ENCODE assay signal across 36 mouse cellular contexts in genomic region chr16:91280516-91280915, GRCm38 (mm10). TPM values are rescaled to one million over a fixed set of nuclear protein-coding genes. Genes with fewer than 3 reads are reported as not detected.
DNase-seq lines count a peak whose midpoint lies in the region; ATAC-seq and TF ChIP-seq lines count a peak whose summit lies in the region.
"Had no signal": no experiment of that assay in that cellular context is flagged by ENCODE, and none has a peak within 500 bp of the region (broad histone marks: within the 10 kb centered on the region; RNA-seq: fewer than 3 reads in every experiment).

No protein-coding gene starts in this region.

- DNase-seq in adrenal gland, postnatal 36 days = peak; percentile 22 to 53
- no peak for DNase-seq in adrenal gland, adult 8-10 months
- DNase-seq in layer of hippocampus, adult 2 months (ENCODE audit: low spot score in 2 of 2) = peak in 1 of 2 experiments; percentile 37
- no peak for DNase-seq in layer of hippocampus, postnatal 10 days (ENCODE audit: low spot score in 2 of 2)
- peak; percentile 43 for DNase-seq in right cerebral cortex, adult 18-20 months
- no peak for DNase-seq in right cerebral cortex, adult 2 months (ENCODE audit: low spot score in 2 of 2)
- DNase-seq in stomach, postnatal 0 days (ENCODE audit: low spot score) = no peak
- no peak for DNase-seq in lung, postnatal 0 days (ENCODE audit: low spot score)
- DNase-seq: B cell, adult 2 months; cerebellum, adult 18-20 months; cerebellum, postnatal 14 days; gastrocnemius, postnatal 25 days; heart, adult 11 months; kidney, adult 18-20 months; kidney, postnatal 36 days; lung, postnatal 36 days; right cerebral cortex, postnatal 4 days; thymus, adult 2 months; thymus, postnatal 4 days had no signal

- no peaks in the 10 kb centered on the region for H3K27me3 ChIP-seq in stomach, postnatal 0 days (ENCODE audit: control insufficient read depth, insufficient read depth, low read length)
- H3K27me3 ChIP-seq in lung, postnatal 0 days (replicated peaks; ENCODE audit: insufficient read depth, low read length) = no peaks in the 10 kb centered on the region

- no peak overlapping the region for H3K9ac ChIP-seq in stomach, postnatal 0 days (ENCODE audit: low read length)
- no peak overlapping the region for H3K9ac ChIP-seq in lung, postnatal 0 days (replicated peaks; ENCODE audit: low read depth)
- H3K9ac ChIP-seq: forebrain, embryonic 13.5 days; heart, embryonic 15.5 days; kidney, embryonic 15.5 days; limb, embryonic 13.5 days; lung, embryonic 15.5 days; midbrain, embryonic 12.5 days had no signal

- H3K4me1 ChIP-seq in stomach, postnatal 0 days (replicated peaks; ENCODE audit: control insufficient read depth, insufficient read depth) = no peaks in the 10 kb centered on the region
- no peaks in the 10 kb centered on the region for H3K4me1 ChIP-seq in lung, postnatal 0 days (ENCODE audit: insufficient read depth, low read depth, low read length)
- H3K4me1 ChIP-seq: forebrain, embryonic 13.5 days; heart, embryonic 10.5 days; kidney, embryonic 15.5 days; lung, embryonic 15.5 days; midbrain, embryonic 12.5 days had no signal

- no peak for TF ChIP-seq CTCF in layer of hippocampus, adult 2 months (conservative IDR thresholded peaks at IDR 0.05)
- TF ChIP-seq CTCF in stomach, postnatal 0 days (IDR thresholded peaks at IDR 0.05; ENCODE audit: low read depth) = no peak
- no peak for TF ChIP-seq CTCF in lung, postnatal 0 days (IDR thresholded peaks at IDR 0.05)

- ATAC-seq in stomach, postnatal 0 days (ENCODE audit: low FRiP score, low TSS enrichment) = 0 out of 2 replicates have a peak, but pooled peaks have one; percentile 15
- ATAC-seq in lung, postnatal 0 days = no peak
- ATAC-seq: forebrain, embryonic 13.5 days; hindbrain, embryonic 16.5 days had no signal

- no peak for TF ChIP-seq EP300 in stomach, postnatal 0 days (optimal IDR thresholded peaks at IDR 0.05)
- TF ChIP-seq EP300 in lung, postnatal 0 days (IDR thresholded peaks at IDR 0.05) = no peak

- WGBS in stomach, postnatal 0 days = 55% methylated on average over 4 of the region's 4 CpGs
- 51% methylated on average over 4 of the region's 4 CpGs for WGBS in lung, postnatal 0 days

- no peaks in the 10 kb centered on the region for H3K36me3 ChIP-seq in stomach, postnatal 0 days (ENCODE audit: control insufficient read depth, insufficient read depth, low read length)
- H3K36me3 ChIP-seq in lung, postnatal 0 days (ENCODE audit: insufficient read depth, low read length) = no peaks in the 10 kb centered on the region
- H3K36me3 ChIP-seq: heart, embryonic 10.5 days; heart, embryonic 15.5 days; kidney, embryonic 15.5 days; limb, embryonic 13.5 days; lung, embryonic 15.5 days; midbrain, embryonic 12.5 days had no signal

- H3K4me2 ChIP-seq in stomach, postnatal 0 days (replicated peaks; ENCODE audit: low read depth) = no peak overlapping the region
- H3K4me2 ChIP-seq in lung, postnatal 0 days (replicated peaks; ENCODE audit: low read depth, low read length) = no peak overlapping the region
- H3K4me2 ChIP-seq: forebrain, embryonic 13.5 days; heart, embryonic 15.5 days; kidney, embryonic 15.5 days; limb, embryonic 13.5 days; liver, embryonic 11.5 days; lung, embryonic 15.5 days; midbrain, embryonic 12.5 days had no signal

- H3K27ac ChIP-seq in layer of hippocampus, adult 2 months = peak overlapping the region; percentile 57; the same call in 1 of the 2 replicates
- no peak overlapping the region for H3K27ac ChIP-seq in stomach, postnatal 0 days (replicated peaks)
- no peak overlapping the region for H3K27ac ChIP-seq in lung, postnatal 0 days (ENCODE audit: low read length)
- H3K27ac ChIP-seq: forebrain, embryonic 13.5 days; heart, embryonic 10.5 days; heart, embryonic 15.5 days; kidney, embryonic 15.5 days; left cerebral cortex, adult 2 months; limb, embryonic 13.5 days; lung, embryonic 15.5 days; midbrain, embryonic 12.5 days had no signal

- no peaks in the 10 kb centered on the region for H3K9me3 ChIP-seq in stomach, postnatal 0 days (ENCODE audit: control insufficient read depth, low read length)
- no peaks in the 10 kb centered on the region for H3K9me3 ChIP-seq in lung, postnatal 0 days (ENCODE audit: low read length)
- H3K9me3 ChIP-seq: forebrain, embryonic 13.5 days; heart, embryonic 10.5 days; heart, embryonic 15.5 days; kidney, embryonic 15.5 days; limb, embryonic 13.5 days; lung, embryonic 15.5 days; midbrain, embryonic 12.5 days had no signal

- no peak overlapping the region for H3K4me3 ChIP-seq in layer of hippocampus, adult 2 months
- no peak overlapping the region for H3K4me3 ChIP-seq in stomach, postnatal 0 days (ENCODE audit: low read depth, low read length)
- H3K4me3 ChIP-seq in lung, postnatal 0 days (ENCODE audit: low read depth, low read length) = no peak overlapping the region
- H3K4me3 ChIP-seq: forebrain, embryonic 13.5 days; heart, embryonic 10.5 days; heart, embryonic 15.5 days; kidney, embryonic 15.5 days; left cerebral cortex, adult 2 months; limb, embryonic 13.5 days; lung, embryonic 15.5 days; midbrain, embryonic 12.5 days; myocyte had no signal

RNA-seq across cellular contexts. Expression of gene Olig1, which starts 10.9 kb away (rescaled TPM):
- total RNA-seq in adrenal gland, postnatal 36 days (2021) = under 1 TPM; 0.36 to 0.50 TPM
- total RNA-seq in adrenal gland, adult 8-10 months (2022) = under 1 TPM in 1 of 4 experiments, not detected in 3; 0.20 TPM
- total RNA-seq in layer of hippocampus, adult 2 months (2021) = 100 to 1,000 TPM in 1 of 2 experiments, 10 to 100 TPM in 1; 95.9 to 105 TPM
- total RNA-seq in layer of hippocampus, postnatal 10 days (2021) = 100 to 1,000 TPM; 159 to 174 TPM
- 0.04 and 0.06 TPM in 2 replicates for polyA plus RNA-seq in stomach, postnatal 0 days (2015; fragmentation: Nextera tagmentation; extraction: Ambion mirVana)
- not detected in 2 replicates for polyA plus RNA-seq in lung, postnatal 0 days (2015; fragmentation: Nextera tagmentation; extraction: Ambion mirVana)
- total RNA-seq: gastrocnemius, adult 18-20 months; gastrocnemius, postnatal 25 days; heart, postnatal 25 days; megakaryocyte, adult 5-6 weeks had no signal
- polyA plus RNA-seq: liver, embryonic 11.5 days; myocyte; spleen, adult 2 months had no signal

RNA-seq across cellular contexts. Expression of gene Olig2, which starts 55.3 kb away (rescaled TPM):
- total RNA-seq in adrenal gland, postnatal 36 days (2021) = not detected
- total RNA-seq in adrenal gland, adult 8-10 months (2022) = not detected
- 10 to 100 TPM; 25.2 to 27.1 TPM for total RNA-seq in layer of hippocampus, adult 2 months (2021)
- 10 to 100 TPM; 36.0 to 44.8 TPM for total RNA-seq in layer of hippocampus, postnatal 10 days (2021)
- not detected in 2 replicates for polyA plus RNA-seq in stomach, postnatal 0 days (2015; fragmentation: Nextera tagmentation; extraction: Ambion mirVana)
- polyA plus RNA-seq in lung, postnatal 0 days (2015; fragmentation: Nextera tagmentation; extraction: Ambion mirVana) = not detected in 2 replicates
- total RNA-seq: gastrocnemius, adult 18-20 months; gastrocnemius, postnatal 25 days; heart, postnatal 25 days had no signal
- polyA plus RNA-seq: heart, embryonic 10.5 days; heart, embryonic 15.5 days; intestine, embryonic 14.5 days; kidney, embryonic 15.5 days; limb, embryonic 13.5 days; liver, embryonic 11.5 days; liver, embryonic 16.5 days; lung, embryonic 15.5 days; myocyte had no signal

Comparison
In these comparisons a context has a peak if more than half of its experiments do, and no peak if none do; other contexts are left out.
1. DNase-seq: peak in adrenal gland, postnatal 36 days (2 of 2) and right cerebral cortex, adult 18-20 months (single experiment); none in adrenal gland, adult 8-10 months (single experiment), layer of hippocampus, postnatal 10 days (0 of 2), right cerebral cortex, adult 2 months (0 of 2), stomach, postnatal 0 days (single experiment) and lung, postnatal 0 days (single experiment).
2. RNA of gene Olig1, which starts 10.9 kb away (total RNA-seq): 159 to 174 TPM in layer of hippocampus, postnatal 10 days and 95.9 to 105 TPM in layer of hippocampus, adult 2 months; 0.36 to 0.50 TPM in adrenal gland, postnatal 36 days and 0.20 TPM in adrenal gland, adult 8-10 months; every median in the first group is over 10 times any median in the second.
3. RNA of gene Olig2, which starts 55.3 kb away (total RNA-seq): 36.0 to 44.8 TPM in layer of hippocampus, postnatal 10 days and 25.2 to 27.1 TPM in layer of hippocampus, adult 2 months; not detected in adrenal gland, postnatal 36 days and not detected in adrenal gland, adult 8-10 months; every median in the first group is over 10 times any median in the second.